In the genomic region with DNA sequence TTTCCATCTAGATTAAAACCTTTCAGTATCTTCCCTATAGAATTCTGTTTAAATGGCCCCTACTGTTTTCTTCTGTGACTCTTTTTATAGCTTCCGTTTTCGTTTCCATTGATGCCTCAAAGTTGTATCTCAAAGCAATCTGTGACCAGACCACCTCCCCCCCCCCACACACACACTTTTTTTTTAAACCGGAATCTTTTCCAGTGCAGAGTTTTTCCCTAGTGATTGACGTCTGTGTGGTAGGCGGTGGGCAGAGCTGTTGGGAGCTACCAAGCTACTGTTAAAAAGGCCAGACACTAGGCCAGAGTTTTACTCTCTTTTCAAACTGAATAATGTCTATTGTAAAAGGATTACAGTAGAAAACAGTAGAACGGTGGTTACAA, we compare ENCODE assay signal across 7 mouse cellular contexts. TPM values are rescaled to one million over a fixed set of nuclear protein-coding genes. Genes with fewer than 3 reads are reported as not detected.
A peak's percentile ranks its signal among the peaks of the same experiment; 100 is the strongest.
DNase-seq lines count a peak whose midpoint lies in the region; ATAC-seq lines count a peak whose summit lies in the region.

No protein-coding gene starts in this region.

- H3K4me2 ChIP-seq in stomach, embryonic 15.5 days: peak overlapping the region; percentile 80

- H3K9ac ChIP-seq in stomach, embryonic 15.5 days: peak overlapping the region; percentile 64; the same call in 1 of the 2 replicates

- WGBS in embryonic facial prominence, embryonic 10.5 days: 14% methylated on average over 6 of the region's 6 CpGs
- 17% methylated on average over 6 of the region's 6 CpGs for WGBS in limb, embryonic 10.5 days
- 15% methylated on average over 6 of the region's 6 CpGs for WGBS in stomach, embryonic 15.5 days

- H3K27ac ChIP-seq in embryonic facial prominence, embryonic 10.5 days (replicated peaks): 0 out of 2 replicates have a peak overlapping the region, but pooled peaks have one; percentile 92
- H3K27ac ChIP-seq in limb, embryonic 10.5 days: peak overlapping the region; percentile 93; the same call in 1 of the 2 replicates
- H3K27ac ChIP-seq in stomach, embryonic 15.5 days: peak overlapping the region; percentile 84

- H3K27me3 ChIP-seq in megakaryocyte, embryonic 14.5 days (replicated peaks): peaks cover 20% of the 10 kb centered on the region
- H3K27me3 ChIP-seq in embryonic facial prominence, embryonic 10.5 days (replicated peaks; ENCODE audit: low read depth, poor library complexity, severe bottlenecking): peaks cover 18% of the 10 kb centered on the region
- no peaks in the 10 kb centered on the region for H3K27me3 ChIP-seq in limb, embryonic 10.5 days (ENCODE audit: low read depth, poor library complexity, severe bottlenecking)
- no peaks in the 10 kb centered on the region for H3K27me3 ChIP-seq in stomach, embryonic 15.5 days (replicated peaks)

- DNase-seq in embryonic facial prominence, embryonic 10.5 days (ENCODE audit: low spot score): no peak
- DNase-seq in limb, embryonic 10.5 days (ENCODE audit: low spot score): no peak
- no peak for DNase-seq in ovary, postnatal 10 days (ENCODE audit: low spot score)
- DNase-seq in layer of hippocampus, adult 9-10 months (ENCODE audit: low spot score): no peak

- peaks cover 77% of the 10 kb centered on the region for H3K4me1 ChIP-seq in megakaryocyte, embryonic 14.5 days
- H3K4me1 ChIP-seq in embryonic facial prominence, embryonic 10.5 days: peaks cover 62% of the 10 kb centered on the region
- H3K4me1 ChIP-seq in limb, embryonic 10.5 days: peaks cover 49% of the 10 kb centered on the region
- H3K4me1 ChIP-seq in stomach, embryonic 15.5 days: peaks cover 42% of the 10 kb centered on the region

- ATAC-seq in megakaryocyte, adult 5-6 weeks (ENCODE audit: poor library complexity, severe bottlenecking): no peak
- ATAC-seq in stomach, embryonic 15.5 days (ENCODE audit: insufficient read depth, low FRiP score, low read depth): no peak

- peak overlapping the region; percentile 93 for H3K4me3 ChIP-seq in megakaryocyte, embryonic 14.5 days (replicated peaks)
- H3K4me3 ChIP-seq in embryonic facial prominence, embryonic 10.5 days: peak overlapping the region; percentile 92
- peak overlapping the region; percentile 91 for H3K4me3 ChIP-seq in limb, embryonic 10.5 days
- H3K4me3 ChIP-seq in stomach, embryonic 15.5 days (replicated peaks): peak overlapping the region; percentile 68

- no peaks in the 10 kb centered on the region for H3K9me3 ChIP-seq in megakaryocyte, embryonic 14.5 days
- no peaks in the 10 kb centered on the region for H3K9me3 ChIP-seq in embryonic facial prominence, embryonic 10.5 days
- H3K9me3 ChIP-seq in limb, embryonic 10.5 days (replicated peaks): no peaks in the 10 kb centered on the region
- no peaks in the 10 kb centered on the region for H3K9me3 ChIP-seq in stomach, embryonic 15.5 days

- peaks cover 4% of the 10 kb centered on the region for H3K36me3 ChIP-seq in megakaryocyte, embryonic 14.5 days (replicated peaks; ENCODE audit: low read length)
- peaks cover under 1% of the 10 kb centered on the region; the same call in 1 of the 2 replicates for H3K36me3 ChIP-seq in embryonic facial prominence, embryonic 10.5 days (replicated peaks)
- peaks cover under 1% of the 10 kb centered on the region for H3K36me3 ChIP-seq in limb, embryonic 10.5 days
- H3K36me3 ChIP-seq in stomach, embryonic 15.5 days: no peaks in the 10 kb centered on the region

RNA-seq across cellular contexts. Expression of a gene that starts 1.1 kb away (rescaled TPM):
- polyA plus RNA-seq in megakaryocyte, embryonic 14.5 days (2012; ENCODE audit: insufficient read depth, low replicate concordance): 7.5 and 29.6 TPM in 2 replicates
- 15.5 and 21.3 TPM in 2 replicates for total RNA-seq in megakaryocyte, adult 5-6 weeks (2015)
- 28.3 and 36.1 TPM in 2 replicates for total RNA-seq in megakaryocyte, adult 5-6 weeks (2017)
- 42.0 and 47.3 TPM in 2 replicates for polyA plus RNA-seq in embryonic facial prominence, embryonic 10.5 days (2016; fragmentation: Nextera tagmentation; extraction: Ambion mirVana)
- polyA plus RNA-seq in limb, embryonic 10.5 days (2016; fragmentation: Nextera tagmentation; extraction: Ambion mirVana): 37.2 and 41.7 TPM in 2 replicates
- 73.9 and 78.0 TPM in 2 replicates for polyA plus RNA-seq in stomach, embryonic 15.5 days (2015; fragmentation: Nextera tagmentation; extraction: Ambion mirVana)

RNA-seq across cellular contexts. Expression of a gene that starts 30.6 kb away (rescaled TPM):
- polyA plus RNA-seq in megakaryocyte, embryonic 14.5 days (2012; ENCODE audit: insufficient read depth, low replicate concordance): 23.5 and 42.8 TPM in 2 replicates
- 29.8 and 50.6 TPM in 2 replicates for total RNA-seq in megakaryocyte, adult 5-6 weeks (2015)
- 36.5 and 39.0 TPM in 2 replicates for total RNA-seq in megakaryocyte, adult 5-6 weeks (2017)
- 135 TPM in 2 replicates for polyA plus RNA-seq in embryonic facial prominence, embryonic 10.5 days (2016; fragmentation: Nextera tagmentation; extraction: Ambion mirVana)
- polyA plus RNA-seq in limb, embryonic 10.5 days (2016; fragmentation: Nextera tagmentation; extraction: Ambion mirVana): 159 and 167 TPM in 2 replicates
- polyA plus RNA-seq in stomach, embryonic 15.5 days (2015; fragmentation: Nextera tagmentation; extraction: Ambion mirVana): 76.8 and 106 TPM in 2 replicates

RNA-seq across cellular contexts. Expression of a gene that starts 39.4 kb away (rescaled TPM):
- polyA plus RNA-seq in megakaryocyte, embryonic 14.5 days (2012; ENCODE audit: insufficient read depth, low replicate concordance): 0.23 TPM in 1 of 2 replicates, not detected in the other
- total RNA-seq in megakaryocyte, adult 5-6 weeks (2015): 1.4 and 3.9 TPM in 2 replicates
- total RNA-seq in megakaryocyte, adult 5-6 weeks (2017): 0.94 and 2.0 TPM in 2 replicates
- polyA plus RNA-seq in embryonic facial prominence, embryonic 10.5 days (2016; fragmentation: Nextera tagmentation; extraction: Ambion mirVana): 3.4 and 4.0 TPM in 2 replicates
- polyA plus RNA-seq in limb, embryonic 10.5 days (2016; fragmentation: Nextera tagmentation; extraction: Ambion mirVana): 3.1 and 4.4 TPM in 2 replicates
- polyA plus RNA-seq in stomach, embryonic 15.5 days (2015; fragmentation: Nextera tagmentation; extraction: Ambion mirVana): 19.9 and 20.1 TPM in 2 replicates

RNA-seq across cellular contexts. Expression of a gene that starts 55.6 kb away (rescaled TPM):
- 0.03 and 0.12 TPM in 2 replicates for polyA plus RNA-seq in megakaryocyte, embryonic 14.5 days (2012; ENCODE audit: insufficient read depth, low replicate concordance)
- total RNA-seq in megakaryocyte, adult 5-6 weeks (2015): 0.13 TPM in 1 of 2 replicates, not detected in the other
- total RNA-seq in megakaryocyte, adult 5-6 weeks (2017): under 0.01 TPM in 1 of 2 replicates, not detected in the other
- 0.24 and 0.32 TPM in 2 replicates for polyA plus RNA-seq in embryonic facial prominence, embryonic 10.5 days (2016; fragmentation: Nextera tagmentation; extraction: Ambion mirVana)
- polyA plus RNA-seq in limb, embryonic 10.5 days (2016; fragmentation: Nextera tagmentation; extraction: Ambion mirVana): 0.01 TPM in 1 of 2 replicates, not detected in the other
- 0.44 and 0.73 TPM in 2 replicates for polyA plus RNA-seq in stomach, embryonic 15.5 days (2015; fragmentation: Nextera tagmentation; extraction: Ambion mirVana)
